Mouse (Mus musculus): Measurements from ENCODE around the gene Tmem175.
"Not testable (repeated sequence)": the region's sequence is repeated elsewhere in the genome, so short reads cannot be mapped to it uniquely, and the experiment has no call there.

Tmem175 gene

GRCm38 (mm10) chr5:108629634-108630483 lies at the start of gene Tmem175, which contains the start of gene Gak:
TSS of gene Tmem175 (plus strand) at chr5:108629770.
TSS of gene Gak (minus strand) at chr5:108629755.
- DNase-seq (ENCODE audit: low spot score), result peak; percentile 87

DNA sequence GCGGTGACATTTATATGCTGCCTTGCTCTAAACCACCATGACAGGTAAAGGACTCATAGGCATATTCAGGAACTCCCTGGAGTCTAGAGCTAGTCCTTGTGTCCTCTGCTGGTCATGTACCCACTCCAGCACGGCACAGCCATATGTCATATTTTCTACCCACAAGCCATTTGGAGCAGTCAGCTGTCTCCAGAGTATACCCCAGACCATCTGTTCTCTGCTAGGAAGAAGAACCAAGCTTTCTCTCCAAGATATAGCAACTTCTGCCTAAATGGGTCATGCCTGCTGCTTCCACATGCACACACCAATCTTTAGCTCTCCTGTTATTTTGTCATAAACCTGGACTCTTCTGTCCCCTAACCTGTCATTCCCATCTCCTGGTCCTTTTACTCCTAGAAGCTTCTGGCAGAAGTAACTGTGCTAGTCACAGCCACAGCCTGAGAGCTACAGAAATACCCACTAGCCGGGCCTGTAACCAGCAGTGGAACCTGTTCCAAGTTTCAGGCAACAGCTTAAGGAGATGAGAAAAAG lies 48.1 kb upstream of the Tmem175 start:
- DNase-seq (ENCODE audit: low spot score), result no peak

DNA sequence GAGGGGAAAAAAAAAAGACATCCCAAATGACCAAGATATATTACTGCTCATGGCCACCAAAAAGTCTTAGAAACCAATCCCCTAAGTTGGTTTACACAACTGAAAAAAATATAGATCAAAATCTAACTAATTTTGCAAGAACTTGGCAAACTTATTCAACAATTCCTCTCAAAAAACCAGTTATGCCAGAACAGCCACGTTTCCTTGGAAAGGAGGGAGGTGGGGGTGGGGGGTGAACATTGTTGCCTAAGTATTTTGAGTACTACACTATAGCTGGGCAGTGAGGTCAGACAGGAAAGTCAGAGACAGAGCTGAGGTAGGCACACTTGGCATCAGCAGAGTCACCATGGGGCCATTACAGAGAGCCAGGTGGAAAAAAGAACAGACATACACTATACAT lies 29.6 kb upstream of the Tmem175 start:
- DNase-seq (ENCODE audit: low spot score), result no peak

- DNase-seq (ENCODE audit: low spot score), result no peak
Observed at GRCm38 (mm10) chr5:108602537-108602936, 27.0 kb upstream of the Tmem175 start.

- DNase-seq (ENCODE audit: low spot score), result no peak
Observed at GRCm38 (mm10) chr5:108610426-108610825, 19.1 kb upstream of the Tmem175 start.

DNA sequence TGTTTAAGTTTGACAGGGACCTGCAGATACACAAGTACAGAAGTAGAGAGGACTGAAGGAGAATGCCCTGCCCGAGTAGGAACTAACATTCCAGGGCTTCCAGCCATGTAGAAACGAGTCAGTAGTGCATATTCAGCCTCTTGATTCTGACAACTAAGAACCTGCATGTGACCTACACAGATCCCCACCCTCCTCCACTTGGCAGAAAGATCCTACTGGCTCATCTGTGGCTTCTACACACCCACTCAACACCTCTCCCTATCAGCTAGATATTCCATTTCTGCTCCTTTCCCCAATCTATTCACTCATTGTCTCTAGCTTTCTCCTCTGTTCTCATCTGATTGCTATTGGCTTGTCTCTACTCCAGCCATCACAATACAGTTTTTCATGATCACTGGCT lies 7.7 kb upstream of the Tmem175 start:
- no peak for DNase-seq (ENCODE audit: low spot score)

DNA sequence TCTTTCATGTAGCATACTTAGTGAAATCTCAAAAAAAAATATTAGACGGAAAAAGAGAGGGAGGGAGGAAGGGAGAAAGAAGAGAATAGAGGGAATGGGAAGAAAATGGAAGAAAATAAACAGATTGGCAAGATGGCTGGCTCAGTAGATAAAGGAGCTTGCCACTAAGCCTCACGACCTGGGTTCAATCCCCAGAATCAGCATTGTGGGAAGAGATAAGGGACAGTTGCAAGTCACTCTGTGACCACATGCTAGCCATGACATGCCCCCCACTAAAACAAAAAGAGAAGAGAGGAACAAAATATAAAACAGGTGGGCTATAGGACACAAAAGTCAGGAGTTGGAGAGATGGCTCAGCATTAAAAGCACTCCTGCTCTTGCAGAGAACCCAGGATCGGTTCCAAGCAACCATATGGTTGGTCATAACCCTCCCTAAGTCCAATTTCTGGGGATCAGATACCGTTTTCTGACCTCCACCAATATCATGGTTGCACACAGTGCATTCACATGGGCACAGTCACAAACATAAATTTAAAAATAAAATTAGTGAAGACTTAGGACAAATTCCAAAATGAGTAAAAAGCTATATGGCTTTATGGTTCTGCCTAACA lies 3.4 kb upstream of the Tmem175 start:
- DNase-seq (ENCODE audit: low spot score), result no peak

GRCm38 (mm10) chr5:108628891-108629633 lies 508 bp upstream of the Tmem175 start:
- DNase-seq (ENCODE audit: low spot score), result no peak

DNA sequence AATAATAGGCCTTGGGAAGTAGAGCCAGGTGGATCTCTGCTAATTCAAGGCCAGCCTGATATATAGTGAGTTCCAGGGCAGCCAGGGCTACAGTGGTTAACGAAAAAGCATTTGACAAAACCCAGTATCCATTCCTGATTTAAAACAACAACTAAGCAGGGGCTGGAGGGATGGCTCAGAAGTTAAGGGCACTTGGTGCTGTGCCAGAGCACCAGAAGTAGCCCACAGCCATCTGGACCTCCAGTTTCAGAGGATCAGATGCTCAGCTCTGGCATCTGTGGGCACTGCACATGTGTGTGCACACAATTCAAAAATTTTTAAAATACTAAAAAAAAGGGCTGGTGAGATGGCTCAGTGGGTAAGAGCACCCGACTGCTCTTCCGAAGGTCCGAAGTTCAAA lies 4.1 kb downstream of the Tmem175 start:
- no peak for DNase-seq (ENCODE audit: low spot score)

DNA sequence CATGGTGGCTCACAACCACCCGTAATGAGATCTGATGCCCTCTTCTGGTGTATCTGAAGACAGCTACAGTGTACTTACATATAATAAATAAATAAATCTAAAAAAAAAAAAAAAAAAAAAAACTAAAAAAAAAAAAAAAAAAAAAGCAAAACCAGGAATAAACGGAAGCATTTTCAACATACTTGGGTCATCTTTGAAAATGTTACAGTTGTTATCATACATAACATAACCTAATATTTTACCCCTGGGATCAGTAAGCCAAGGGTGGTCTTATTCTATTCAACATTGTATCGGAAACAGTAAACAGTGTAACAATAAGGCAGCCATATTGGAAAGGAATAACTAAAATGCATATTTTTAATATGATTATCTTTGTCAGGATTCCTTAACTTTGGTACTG lies 4.5 kb downstream of the Tmem175 start:
- DNase-seq (ENCODE audit: low spot score), result not testable (repeated sequence)

DNA sequence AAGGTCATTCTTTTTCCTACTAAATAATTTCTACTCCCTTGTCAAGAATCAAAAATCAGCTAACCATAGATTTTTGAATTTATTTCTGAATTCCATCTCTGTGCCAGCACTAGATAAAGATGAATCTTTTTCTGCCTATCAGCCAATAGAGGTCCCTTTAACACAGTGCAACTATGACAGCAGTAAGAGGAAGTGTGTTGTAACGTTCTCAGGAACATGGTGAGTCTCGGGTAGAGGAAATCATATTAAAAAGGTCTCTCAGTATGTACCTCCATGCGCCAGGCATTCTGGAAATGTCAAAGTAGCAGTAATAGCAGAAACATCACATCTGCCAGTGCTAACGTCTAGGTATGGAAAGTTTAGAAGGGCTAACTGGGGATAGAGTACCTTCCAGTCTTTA lies 6.6 kb downstream of the Tmem175 start:
- DNase-seq (ENCODE audit: low spot score), result no peak

- no peak for DNase-seq (ENCODE audit: low spot score)
Observed at GRCm38 (mm10) chr5:108643674-108644073, 14.1 kb downstream of the Tmem175 start.

DNA sequence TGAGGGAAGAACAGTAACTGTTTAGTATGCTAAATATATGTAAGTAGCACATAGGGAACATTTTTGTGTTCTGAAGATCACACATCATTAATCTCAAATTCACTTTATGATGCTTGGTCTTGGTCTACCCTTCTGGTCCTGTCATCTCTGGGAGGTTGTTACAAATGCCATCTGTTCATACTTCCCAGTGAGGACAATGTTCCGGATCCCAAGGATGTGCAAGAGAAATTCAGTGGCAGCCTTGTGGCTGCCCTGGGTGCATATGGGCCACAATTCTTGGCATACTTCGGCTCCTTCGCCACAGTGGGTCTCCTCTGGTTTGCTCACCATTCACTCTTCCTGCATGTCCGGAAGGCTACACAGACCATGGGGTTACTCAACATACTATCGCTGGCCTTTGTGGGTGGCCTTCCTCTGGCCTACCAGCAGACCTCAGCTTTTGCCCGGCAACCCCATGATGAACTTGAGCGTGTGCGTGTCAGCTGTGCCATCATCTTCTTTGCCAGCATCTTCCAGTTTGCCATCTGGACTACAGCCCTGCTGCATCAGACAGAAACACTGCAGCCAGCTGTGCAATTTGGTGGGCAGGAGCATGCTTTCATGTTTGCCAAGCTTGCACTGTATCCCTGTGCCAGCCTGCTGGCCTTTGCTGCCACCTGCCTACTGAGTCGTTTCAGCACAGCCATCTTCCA lies 16.2 kb downstream of the Tmem175 start:
- no peak for DNase-seq (ENCODE audit: low spot score)

DNA sequence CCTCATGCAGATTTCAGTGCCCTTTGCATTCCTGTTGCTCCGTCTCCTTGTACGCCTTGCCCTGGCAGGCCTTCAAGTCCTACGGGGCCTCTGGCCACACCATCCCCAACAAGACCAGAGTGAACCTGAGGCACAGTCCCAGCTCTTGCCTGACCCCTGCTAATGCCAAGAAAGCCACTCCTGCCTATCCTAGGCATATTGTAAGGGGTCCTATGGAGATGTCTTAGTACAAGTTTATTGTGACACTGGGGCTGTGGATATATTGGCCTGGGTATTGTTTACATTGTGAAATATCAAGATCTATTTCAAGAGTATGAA lies 16.7 kb downstream of the Tmem175 start:
- no peak for DNase-seq (ENCODE audit: low spot score)

GRCm38 (mm10) chr5:108647311-108647710 lies 17.7 kb downstream of the Tmem175 start:
- no peak for DNase-seq (ENCODE audit: low spot score)

GRCm38 (mm10) chr5:108647820-108648465 lies 18.4 kb downstream of the Tmem175 start:
- DNase-seq (ENCODE audit: low spot score), result no peak

DNA sequence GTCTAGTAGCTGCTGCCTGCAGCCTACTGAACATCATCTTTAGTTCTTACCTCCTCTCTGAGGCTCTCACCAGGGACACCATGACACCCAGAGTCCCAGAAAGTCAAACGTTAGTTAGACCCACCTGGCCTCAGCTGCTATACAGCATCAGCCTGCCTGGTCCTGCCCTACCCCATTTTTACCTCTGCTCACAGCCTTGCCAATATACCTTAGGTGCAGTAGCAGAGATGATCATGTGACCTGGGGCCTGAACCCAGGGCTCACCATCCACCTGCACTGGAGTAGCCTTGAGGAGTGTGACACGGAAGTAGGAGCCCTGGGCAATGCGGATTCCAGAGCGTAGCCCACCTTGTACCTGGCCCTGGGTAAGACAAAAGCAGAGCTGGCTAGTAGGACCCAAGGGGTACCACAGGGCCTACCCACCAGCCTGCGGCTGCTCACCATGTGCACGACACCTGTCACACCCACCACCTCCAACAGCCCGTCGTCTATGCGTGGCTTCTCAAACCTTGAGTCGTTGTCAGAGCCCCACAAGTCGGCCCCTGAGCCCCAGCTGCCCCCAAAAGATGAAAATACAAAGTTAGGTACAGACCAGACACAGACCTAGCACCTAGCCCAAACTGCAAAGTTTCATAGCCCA lies 19.5 kb downstream of the Tmem175 start:
- DNase-seq (ENCODE audit: low spot score), result no peak

DNA sequence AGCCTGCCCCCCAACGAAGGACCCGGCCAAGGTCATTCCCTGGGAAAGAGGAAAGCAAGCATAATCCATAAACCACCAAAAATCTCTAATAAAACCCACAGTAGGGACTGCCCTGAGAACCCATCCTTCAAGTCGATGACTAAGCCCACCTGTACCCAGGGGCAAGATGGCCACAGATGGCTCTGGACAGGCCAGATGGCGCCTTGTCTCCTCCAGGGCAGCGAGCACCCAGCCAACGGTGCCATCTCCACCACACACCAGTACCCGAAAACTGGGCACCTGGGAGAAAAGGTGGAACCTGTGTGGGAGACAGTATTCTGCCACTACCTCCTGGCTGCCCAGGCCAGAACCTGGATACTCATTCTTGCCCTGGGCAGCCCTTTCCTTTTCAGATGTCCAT lies 20.8 kb downstream of the Tmem175 start:
- no peak for DNase-seq (ENCODE audit: low spot score)

DNA sequence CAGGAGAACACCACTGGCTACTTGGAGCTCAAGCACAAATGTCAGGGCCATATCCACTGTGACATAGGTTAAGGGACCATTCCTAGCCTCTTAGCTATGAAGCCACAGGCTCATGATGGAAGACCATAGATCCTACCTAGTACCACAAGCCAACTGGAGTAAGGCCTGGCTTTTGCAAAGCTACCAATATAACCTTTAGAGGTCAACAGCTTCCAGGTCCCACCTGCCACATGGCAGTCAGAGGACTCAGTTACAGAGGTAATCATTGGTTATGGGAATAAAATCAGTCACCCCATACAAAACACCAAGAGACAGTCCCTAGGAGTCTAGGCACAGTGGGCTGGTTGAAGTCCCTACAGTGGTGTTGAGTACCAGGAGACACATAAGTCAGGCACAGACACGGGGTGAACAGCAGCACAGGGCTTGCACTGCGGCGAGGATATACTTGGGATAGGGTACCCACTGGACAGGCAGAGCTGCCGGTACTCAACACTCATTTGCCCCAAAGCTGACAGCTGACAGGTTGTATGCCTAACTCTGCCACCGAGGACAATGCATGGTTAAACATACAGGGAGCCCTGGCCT lies 21.7 kb downstream of the Tmem175 start:
- no peak for DNase-seq (ENCODE audit: low spot score)

DNA sequence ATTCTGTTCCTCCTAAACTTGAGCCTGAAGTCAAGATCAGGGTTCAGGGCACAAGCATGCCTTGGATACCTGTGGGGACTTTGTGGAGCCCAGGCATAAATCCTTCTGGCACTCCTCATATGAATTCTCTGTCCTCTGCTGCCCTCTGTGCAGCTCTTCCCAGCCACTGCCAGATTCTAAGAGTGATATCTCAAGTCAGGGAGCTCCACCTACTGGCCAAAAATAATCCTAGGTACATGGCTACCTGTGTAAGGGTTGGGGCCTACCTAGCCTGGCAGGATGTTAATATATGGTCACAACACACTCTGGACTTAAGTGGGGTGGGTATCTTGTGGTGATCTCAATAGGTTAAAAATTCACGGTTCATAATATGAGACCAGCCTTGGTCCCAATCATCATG lies 22.3 kb downstream of the Tmem175 start:
- DNase-seq (ENCODE audit: low spot score), result peak; percentile 32

- DNase-seq (ENCODE audit: low spot score), result no peak
Observed at GRCm38 (mm10) chr5:108653341-108653740, 23.8 kb downstream of the Tmem175 start.

Data from urinary bladder, postnatal 25 days (tissue).